28 mouse cellular contexts compared by ENCODE assay signal in genomic region chr2:72108448-72109312, GRCm38 (mm10).
DNase-seq lines count a peak whose midpoint lies in the region; ATAC-seq and TF ChIP-seq lines count a peak whose summit lies in the region.
"Had no signal": no experiment of that assay in that cellular context is flagged by ENCODE, and none has a peak within 500 bp of the region (broad histone marks: within the 10 kb centered on the region; RNA-seq: fewer than 3 reads in every experiment).

No protein-coding gene starts in this region.

- ATAC-seq in forebrain, postnatal 0 days = peak; percentile 34
- ATAC-seq in forebrain, embryonic 11.5 days (replicated peaks; ENCODE audit: low FRiP score) = no peak
- ATAC-seq in neural tube, embryonic 15.5 days (ENCODE audit: low FRiP score) = no peak
- no peak for ATAC-seq in monocyte, adult 5-6 weeks (replicated peaks; ENCODE audit: insufficient number of reproducible peaks, low FRiP score, low TSS enrichment, poor library complexity, severe bottlenecking)
- ATAC-seq: intestine, postnatal 0 days; liver, embryonic 12.5 days; liver, postnatal 0 days had no signal

- no peak for DNase-seq in forebrain, postnatal 0 days
- DNase-seq in forebrain, embryonic 11.5 days (ENCODE audit: low spot score) = no peak
- DNase-seq in layer of hippocampus, adult 2 months (ENCODE audit: low spot score in 2 of 2) = peak; percentile 28 to 32
- no peak for DNase-seq in layer of hippocampus, adult 9-10 months (ENCODE audit: low spot score)
- DNase-seq in brain, embryonic 14.5 days (ENCODE audit: low read depth) = peak; percentile 43
- DNase-seq: adrenal gland, postnatal 14 days; cerebellum, adult 2 months; cerebellum, postnatal 14 days; gastrocnemius, postnatal 25 days; heart, adult 11 months; kidney, adult 9 months; kidney, postnatal 10 days; left cerebral cortex, postnatal 4 days; liver, postnatal 0 days; lung, postnatal 4 days; thymus, adult 2 months; thymus, postnatal 36 days had no signal

- peak overlapping the region; percentile 40; the same call in 1 of the 2 replicates for H3K27ac ChIP-seq in forebrain, postnatal 0 days (ENCODE audit: low read depth, low read length)
- H3K27ac ChIP-seq in forebrain, embryonic 11.5 days (ENCODE audit: low read depth, low read length) = no peak overlapping the region
- peak overlapping the region; percentile 79 for H3K27ac ChIP-seq in layer of hippocampus, adult 2 months
- 0 out of 2 replicates have a peak overlapping the region, but pooled peaks have one; percentile 5 for H3K27ac ChIP-seq in neural tube, embryonic 15.5 days (replicated peaks)
- H3K27ac ChIP-seq: embryonic facial prominence, embryonic 10.5 days; embryonic facial prominence, embryonic 15.5 days; liver, embryonic 12.5 days; midbrain, embryonic 12.5 days had no signal

- TF ChIP-seq POLR2A in brain, embryonic 14.5 days (IDR thresholded peaks at IDR 0.05; ENCODE audit: borderline replicate concordance, extremely low read depth, insufficient read depth, insufficient read length, poor library complexity, severe bottlenecking) = no peak

- TF ChIP-seq CTCF in forebrain, postnatal 0 days (IDR thresholded peaks at IDR 0.05; ENCODE audit: low read depth) = no peak
- no peak for TF ChIP-seq CTCF in layer of hippocampus, adult 2 months (conservative IDR thresholded peaks at IDR 0.05)
- TF ChIP-seq CTCF in brain, embryonic 14.5 days (IDR thresholded peaks at IDR 0.05; ENCODE audit: borderline replicate concordance, extremely low read depth, insufficient read depth, insufficient read length) = no peak

- no peak overlapping the region for H3K4me2 ChIP-seq in forebrain, postnatal 0 days (ENCODE audit: low read depth)
- H3K4me2 ChIP-seq in forebrain, embryonic 11.5 days (ENCODE audit: low read depth, low read length, severe bottlenecking) = no peak overlapping the region
- no peak overlapping the region for H3K4me2 ChIP-seq in neural tube, embryonic 15.5 days
- H3K4me2 ChIP-seq: embryonic facial prominence, embryonic 15.5 days; hindbrain, embryonic 13.5 days; liver, embryonic 12.5 days; midbrain, embryonic 12.5 days had no signal

- H3K36me3 ChIP-seq in forebrain, postnatal 0 days (ENCODE audit: insufficient read depth) = no peaks in the 10 kb centered on the region
- H3K36me3 ChIP-seq in forebrain, embryonic 11.5 days (ENCODE audit: control insufficient read depth, insufficient read depth, low read length) = no peaks in the 10 kb centered on the region
- H3K36me3 ChIP-seq in neural tube, embryonic 15.5 days = no peaks in the 10 kb centered on the region
- H3K36me3 ChIP-seq: embryonic facial prominence, embryonic 10.5 days; embryonic facial prominence, embryonic 15.5 days; heart, embryonic 10.5 days; heart, embryonic 15.5 days; hindbrain, embryonic 13.5 days; liver, embryonic 12.5 days; midbrain, embryonic 12.5 days had no signal

- peaks cover 4% of the 10 kb centered on the region; the same call in 1 of the 2 replicates for H3K4me1 ChIP-seq in forebrain, postnatal 0 days (ENCODE audit: insufficient read depth)
- H3K4me1 ChIP-seq in forebrain, embryonic 11.5 days (replicated peaks; ENCODE audit: control insufficient read depth, insufficient read depth, low read length) = 0 out of 2 replicates have a peak, but pooled peaks cover 3% of the 10 kb centered on the region
- peaks cover 20% of the 10 kb centered on the region for H3K4me1 ChIP-seq in neural tube, embryonic 15.5 days
- H3K4me1 ChIP-seq: liver, embryonic 12.5 days had no signal

- no peak overlapping the region for H3K4me3 ChIP-seq in forebrain, postnatal 0 days (ENCODE audit: low read depth, low read length)
- H3K4me3 ChIP-seq in forebrain, embryonic 11.5 days (ENCODE audit: low read depth, low read length) = no peak overlapping the region
- no peak overlapping the region for H3K4me3 ChIP-seq in layer of hippocampus, adult 2 months
- H3K4me3 ChIP-seq in neural tube, embryonic 15.5 days (replicated peaks) = no peak overlapping the region
- H3K4me3 ChIP-seq: embryonic facial prominence, embryonic 10.5 days; embryonic facial prominence, embryonic 15.5 days; heart, embryonic 10.5 days; heart, embryonic 15.5 days; hindbrain, embryonic 13.5 days; liver, embryonic 12.5 days; megakaryocyte, embryonic 14.5 days; midbrain, embryonic 12.5 days had no signal

- H3K9me3 ChIP-seq in forebrain, postnatal 0 days (ENCODE audit: low read length) = no peaks in the 10 kb centered on the region
- no peaks in the 10 kb centered on the region for H3K9me3 ChIP-seq in forebrain, embryonic 11.5 days (ENCODE audit: control insufficient read depth, low read length)
- no peaks in the 10 kb centered on the region for H3K9me3 ChIP-seq in neural tube, embryonic 15.5 days (replicated peaks)
- H3K9me3 ChIP-seq: embryonic facial prominence, embryonic 10.5 days; embryonic facial prominence, embryonic 15.5 days; heart, embryonic 10.5 days; heart, embryonic 15.5 days; hindbrain, embryonic 13.5 days; liver, embryonic 12.5 days; megakaryocyte, embryonic 14.5 days; midbrain, embryonic 12.5 days had no signal

- H3K27me3 ChIP-seq in forebrain, postnatal 0 days (ENCODE audit: insufficient read depth, low read length) = no peaks in the 10 kb centered on the region
- H3K27me3 ChIP-seq in forebrain, embryonic 11.5 days (ENCODE audit: control insufficient read depth, insufficient read depth, low read length) = no peaks in the 10 kb centered on the region
- no peaks in the 10 kb centered on the region for H3K27me3 ChIP-seq in neural tube, embryonic 15.5 days (replicated peaks)
- H3K27me3 ChIP-seq: embryonic facial prominence, embryonic 15.5 days; heart, embryonic 15.5 days; hindbrain, embryonic 13.5 days; liver, embryonic 12.5 days; midbrain, embryonic 12.5 days had no signal

- no peak overlapping the region for H3K9ac ChIP-seq in forebrain, postnatal 0 days
- no peak overlapping the region for H3K9ac ChIP-seq in forebrain, embryonic 11.5 days (ENCODE audit: low read length)
- no peak overlapping the region for H3K9ac ChIP-seq in neural tube, embryonic 15.5 days (replicated peaks)
- H3K9ac ChIP-seq: embryonic facial prominence, embryonic 15.5 days; heart, embryonic 15.5 days; hindbrain, embryonic 13.5 days; liver, embryonic 12.5 days; liver, postnatal 0 days; midbrain, embryonic 12.5 days had no signal

- WGBS in forebrain, postnatal 0 days = 28% methylated on average over 4 of the region's 4 CpGs
- 70% methylated on average over 4 of the region's 4 CpGs for WGBS in forebrain, embryonic 11.5 days
- 41% methylated on average over 4 of the region's 4 CpGs for WGBS in neural tube, embryonic 15.5 days

Comparison
In these comparisons a context has a peak if more than half of its experiments do, and no peak if none do; other contexts are left out.
1. DNase-seq: peak in layer of hippocampus, adult 2 months (2 of 2) and brain, embryonic 14.5 days (single experiment); none in forebrain, postnatal 0 days (single experiment), forebrain, embryonic 11.5 days (single experiment) and layer of hippocampus, adult 9-10 months (single experiment).